In the genomic region with DNA sequence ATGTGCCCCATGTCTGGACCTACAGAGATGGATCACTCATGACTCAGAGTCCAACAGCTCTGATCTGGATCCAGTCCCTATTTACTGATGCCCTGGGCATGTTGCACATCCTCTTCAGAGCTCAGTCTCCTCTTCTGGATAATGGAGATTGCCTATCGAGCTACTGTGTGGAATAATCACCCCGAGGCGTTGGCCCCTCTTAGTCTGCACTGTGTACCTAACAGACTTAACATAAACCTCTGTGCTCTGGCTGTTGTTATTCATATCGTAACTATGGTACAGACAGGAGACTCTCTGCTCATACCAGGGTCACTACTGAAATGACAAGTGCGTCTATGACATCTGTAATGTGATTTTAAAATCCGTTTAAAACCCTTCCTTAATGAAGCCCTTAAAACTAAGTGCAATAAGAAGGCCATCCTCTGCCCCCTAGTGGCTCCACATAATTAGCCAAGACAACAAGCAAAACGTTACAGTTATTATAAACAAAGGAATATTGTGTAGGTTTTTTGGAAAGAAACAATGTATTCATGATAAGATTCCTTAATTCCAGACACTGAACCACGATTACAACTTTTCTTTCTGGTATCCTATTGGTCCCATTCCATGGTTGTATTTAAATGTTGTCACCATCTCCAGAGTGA, we compare ENCODE assay signal across 8 mouse cellular contexts. TPM values are rescaled to one million over a fixed set of nuclear protein-coding genes. Genes with fewer than 3 reads are reported as not detected.
DNase-seq lines count a peak whose midpoint lies in the region; ATAC-seq and TF ChIP-seq lines count a peak whose summit lies in the region.

No protein-coding gene starts in this region.

- no peak overlapping the region; the same call in 1 of the 2 replicates for H3K9ac ChIP-seq in hindbrain, embryonic 15.5 days

- no peaks in the 10 kb centered on the region for H3K36me3 ChIP-seq in hindbrain, embryonic 15.5 days

- peak; percentile 19; the same call in 1 of the 2 replicates for TF ChIP-seq CTCF in cortical plate, adult 2 months (IDR thresholded peaks at IDR 0.05; ENCODE audit: extremely low read depth, insufficient read depth, low read length)

- peak overlapping the region; percentile 21; the same call in 1 of the 2 replicates for H3K4me2 ChIP-seq in hindbrain, embryonic 15.5 days

- H3K4me1 ChIP-seq in cortical plate, adult 2 months (ENCODE audit: control insufficient read depth, insufficient read depth, low read length) = peaks cover 2% of the 10 kb centered on the region; the same call in 1 of the 2 replicates
- H3K4me1 ChIP-seq in hindbrain, embryonic 15.5 days (replicated peaks) = peaks cover 4% of the 10 kb centered on the region

- H3K27me3 ChIP-seq in hindbrain, embryonic 15.5 days = no peaks in the 10 kb centered on the region

- H3K9me3 ChIP-seq in hindbrain, embryonic 15.5 days = no peaks in the 10 kb centered on the region

- no peak for TF ChIP-seq POLR2A in cortical plate, adult 2 months (IDR thresholded peaks at IDR 0.05; ENCODE audit: extremely low read depth, insufficient read depth, low read length)

- 21% methylated on average over 8 of the region's 8 CpGs for WGBS in hindbrain, embryonic 15.5 days

- no peak overlapping the region for H3K4me3 ChIP-seq in cortical plate, adult 2 months (ENCODE audit: insufficient read depth, low read length)
- H3K4me3 ChIP-seq in hindbrain, embryonic 15.5 days = no peak overlapping the region

- ATAC-seq in hindbrain, embryonic 15.5 days (ENCODE audit: low FRiP score, low read depth) = peak; percentile 53; the same call in 1 of the 2 replicates

- H3K27ac ChIP-seq in cortical plate, adult 2 months (ENCODE audit: insufficient read depth, low read length) = no peak overlapping the region
- no peak overlapping the region for H3K27ac ChIP-seq in hindbrain, embryonic 15.5 days (replicated peaks)

- peak; percentile 26 for DNase-seq in adrenal gland, adult 18-20 months (ENCODE audit: low spot score in 2 of 2)
- no peak for DNase-seq in adrenal gland, adult 8-10 months
- peak; percentile 69 to 76 for DNase-seq in right cerebral cortex, adult 2 months (ENCODE audit: low spot score in 2 of 2)
- no peak for DNase-seq in right cerebral cortex, postnatal 25 days
- DNase-seq in lung, postnatal 10 days = peak; percentile 69
- peak; percentile 65 for DNase-seq in right cerebral cortex, postnatal 14 days

RNA-seq across cellular contexts. Expression of gene Tmx1, which starts 22.5 kb away (rescaled TPM):
- total RNA-seq in adrenal gland, adult 18-20 months (2021) = 10 to 100 TPM; 40.2 to 46.3 TPM
- total RNA-seq in adrenal gland, adult 8-10 months (2022) = 10 to 100 TPM; 38.9 to 45.9 (median 43.5) TPM
- 25.1 and 26.5 TPM in 2 replicates for polyA plus RNA-seq in cortical plate, adult 2 months (2012; rRNA removed)
- polyA plus RNA-seq in hindbrain, embryonic 15.5 days (2015; fragmentation: Nextera tagmentation; extraction: Ambion mirVana) = 132 and 134 TPM in 2 replicates

Comparison
In these comparisons a context has a peak if more than half of its experiments do, and no peak if none do; other contexts are left out.
1. DNase-seq: peak in adrenal gland, adult 18-20 months (2 of 2), right cerebral cortex, adult 2 months (2 of 2), lung, postnatal 10 days (single experiment) and right cerebral cortex, postnatal 14 days (single experiment); none in adrenal gland, adult 8-10 months (single experiment) and right cerebral cortex, postnatal 25 days (single experiment).